Mouse (Mus musculus): ENCODE data around the gene Clic4.
"Not testable (repeated sequence)": the region's sequence is repeated elsewhere in the genome, so short reads cannot be mapped to it uniquely, and the experiment has no call there.

Clic4 gene

DNA sequence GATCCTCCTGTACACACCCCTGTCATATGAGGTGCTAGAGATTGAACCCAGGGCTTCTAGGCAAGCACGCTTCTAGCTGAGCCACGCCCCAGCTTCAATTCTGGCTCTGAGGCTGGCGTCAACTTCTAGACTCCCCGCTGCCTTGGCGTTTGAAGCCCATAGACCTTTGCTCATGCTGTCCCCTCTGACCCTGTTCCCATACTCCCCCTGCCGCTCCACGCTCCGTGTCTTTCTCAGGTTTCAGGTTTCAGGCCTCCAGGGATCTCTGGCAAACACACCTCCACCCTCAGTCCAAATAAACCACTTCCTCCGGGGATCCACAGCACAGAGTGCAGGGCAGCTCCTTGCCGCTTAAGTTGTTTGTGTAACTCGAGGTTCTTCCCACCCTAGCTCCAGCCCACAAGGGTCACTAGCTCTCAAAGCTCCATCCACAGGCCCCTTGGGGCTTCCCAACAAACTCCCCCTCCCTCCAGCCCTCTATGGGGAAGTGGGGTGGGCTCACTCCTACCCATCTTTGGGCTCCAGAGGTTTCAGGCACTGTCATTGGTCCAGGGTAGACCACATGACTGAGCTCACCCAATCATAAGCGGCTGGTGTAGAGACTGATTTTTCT is 20.0 kb upstream of the Clic4 start:
- no peak for DNase-seq (ENCODE audit: low read depth, low spot score)

DNA sequence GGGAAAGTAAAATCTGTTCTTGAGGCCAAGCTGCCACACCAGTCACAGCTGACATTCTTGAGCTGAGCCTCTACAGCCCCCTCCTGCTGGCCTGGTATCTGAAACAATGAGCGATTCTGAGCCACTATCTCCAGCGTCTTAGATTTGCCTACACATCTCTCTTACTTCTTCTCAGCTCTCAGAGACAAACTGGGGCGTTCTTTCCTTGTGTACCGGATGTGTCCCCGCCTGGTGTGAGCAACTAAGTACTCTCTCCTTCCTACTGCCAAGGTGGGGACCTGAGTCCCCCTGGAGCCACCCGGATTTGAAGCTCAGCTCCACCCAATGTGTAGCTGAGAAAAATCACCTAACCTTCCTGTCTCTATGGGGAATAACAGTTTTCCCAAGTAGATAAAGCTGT is 19.2 kb upstream of the Clic4 start:
- DNase-seq (ENCODE audit: low read depth, low spot score): no peak

DNA sequence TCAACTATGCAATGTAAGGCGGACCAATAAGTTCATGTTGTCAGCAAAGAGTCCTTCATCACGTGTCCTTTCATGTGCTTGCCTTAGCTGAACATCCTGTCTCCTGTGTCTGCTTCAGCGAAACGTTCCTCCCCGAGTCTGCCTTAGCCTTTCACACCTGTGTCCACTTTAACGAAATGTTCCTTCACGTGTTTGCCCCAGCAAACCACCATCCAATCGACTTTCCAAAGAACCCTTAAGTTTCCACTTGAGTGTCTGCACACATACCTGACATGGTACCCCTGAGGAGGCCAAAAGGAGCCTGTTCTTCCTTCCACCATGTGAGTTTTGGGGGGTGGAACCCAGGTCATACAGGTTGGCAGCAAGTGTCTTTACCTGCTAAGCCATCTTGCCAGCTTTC is 18.6 kb upstream of the Clic4 start:
- DNase-seq (ENCODE audit: low read depth, low spot score): no peak

DNA sequence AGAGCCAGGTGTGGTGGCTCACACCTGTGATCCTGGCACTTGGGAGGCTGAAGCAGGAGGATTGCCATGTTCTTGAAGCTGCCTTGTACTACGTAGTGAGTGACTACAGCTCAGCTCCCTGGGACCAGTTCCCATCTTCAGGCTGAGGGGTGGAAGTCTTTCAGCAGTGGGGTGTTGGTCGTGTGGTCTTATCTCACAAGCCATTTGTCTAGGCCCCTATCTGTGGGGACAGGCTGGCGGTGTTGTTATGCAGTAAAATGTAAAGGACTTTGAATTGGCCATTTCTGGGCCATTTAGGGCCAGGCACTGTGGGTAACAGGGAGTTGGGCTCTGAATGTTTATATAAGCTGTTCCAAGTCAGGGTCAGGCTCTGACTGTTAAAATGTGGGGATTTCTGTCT is 15.4 kb upstream of the Clic4 start:
- DNase-seq (ENCODE audit: low read depth, low spot score): peak; percentile 65

DNA sequence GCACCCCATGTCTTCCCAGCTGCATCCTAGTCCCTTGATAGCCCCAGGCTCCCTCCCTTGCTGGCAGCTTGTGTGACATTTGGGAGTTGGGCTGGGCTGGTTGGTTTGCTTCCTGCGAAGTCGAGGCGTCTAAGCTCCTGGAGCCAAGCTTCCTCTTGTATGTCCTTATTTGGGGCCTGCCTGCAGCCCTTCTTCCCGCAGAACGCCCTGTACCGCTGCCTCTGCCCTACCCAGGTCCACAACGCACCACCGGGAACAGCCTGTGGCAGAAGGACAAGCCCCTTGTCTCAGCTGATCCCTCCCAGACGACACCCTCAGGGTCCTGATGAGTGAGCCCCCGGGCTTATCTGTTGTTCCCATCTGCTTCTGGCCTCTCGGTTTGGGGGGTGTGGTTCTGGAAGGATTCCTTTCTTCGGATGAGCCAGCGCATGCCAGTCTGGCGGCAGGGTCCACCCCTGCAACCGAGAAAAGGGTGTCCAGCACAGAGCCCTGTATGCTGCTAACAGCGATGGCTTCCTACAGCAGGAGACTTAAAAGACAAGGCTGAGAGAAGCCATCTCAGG is 14.3 kb upstream of the Clic4 start:
- DNase-seq (ENCODE audit: low read depth, low spot score): peak; percentile 64

DNA sequence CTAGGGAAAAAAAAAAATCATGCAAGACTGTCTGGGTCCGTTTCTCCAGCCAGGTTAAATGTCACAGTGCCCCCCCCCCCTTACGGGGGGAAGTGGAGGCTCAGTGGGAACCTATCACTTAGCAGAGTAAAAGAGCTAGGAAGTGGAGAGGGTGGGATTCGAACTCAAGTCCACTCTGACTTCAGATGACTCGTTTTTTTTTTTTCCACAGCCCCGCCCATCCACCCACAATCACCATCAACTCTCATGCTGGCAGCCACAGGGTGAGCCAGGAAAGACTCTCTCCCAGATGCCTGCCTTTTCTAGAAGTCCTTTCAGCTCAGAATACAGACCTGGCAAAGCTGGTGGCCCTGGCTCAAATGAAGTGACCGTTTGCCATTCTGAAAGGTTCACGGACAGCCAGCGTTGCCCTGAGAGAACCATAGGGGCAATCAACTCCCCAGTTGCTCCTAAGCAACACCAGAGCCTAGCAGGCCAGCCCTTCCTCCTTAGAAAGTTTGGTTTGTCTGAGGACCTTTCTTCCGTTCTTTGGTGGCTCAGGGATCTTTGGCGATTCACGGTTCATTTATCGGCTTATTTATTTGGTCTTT is 13.5 kb upstream of the Clic4 start:
- DNase-seq (ENCODE audit: low read depth, low spot score): peak; percentile 51

DNA sequence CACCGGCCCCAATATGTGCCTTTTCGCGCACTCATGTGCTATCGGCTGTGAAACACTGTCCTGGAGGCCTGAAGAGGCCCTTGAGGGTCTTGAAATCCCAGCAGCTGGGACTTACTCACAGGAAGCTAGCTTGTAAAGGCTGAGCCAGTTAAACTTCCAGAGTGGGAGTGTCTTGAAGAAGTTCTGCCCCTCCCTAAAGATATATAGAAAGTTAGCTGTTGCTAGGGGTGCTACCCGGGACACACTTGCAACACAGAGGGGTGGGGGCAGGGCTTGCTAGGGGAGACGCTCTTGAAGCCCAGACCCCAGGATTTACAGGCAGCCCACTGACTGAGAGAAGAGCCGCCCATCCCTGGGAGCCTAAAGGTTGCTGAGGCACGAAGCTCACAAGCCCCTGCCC is 12.8 kb upstream of the Clic4 start:
- no peak for DNase-seq (ENCODE audit: low read depth, low spot score)

DNA sequence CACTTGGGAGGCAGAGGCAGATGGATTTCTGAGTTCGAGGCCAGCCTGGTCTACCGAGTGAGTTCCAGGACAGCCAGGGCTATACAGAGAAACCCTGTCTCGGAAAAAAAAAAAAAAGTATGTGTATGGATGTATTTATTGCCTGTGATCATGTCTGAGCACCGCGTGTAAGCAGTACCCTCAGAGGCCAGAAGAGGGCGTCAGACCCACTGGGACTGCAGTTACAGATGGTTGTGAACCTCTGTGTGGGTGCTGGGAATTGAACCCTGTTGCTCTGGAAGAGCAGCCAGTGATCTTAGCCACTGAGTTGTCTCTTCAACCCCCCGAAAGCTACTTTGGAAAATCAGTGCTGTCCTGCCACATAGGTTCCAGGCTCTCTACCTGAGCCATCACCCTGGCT is 11.3 kb upstream of the Clic4 start:
- no peak for DNase-seq (ENCODE audit: low read depth, low spot score)

DNA sequence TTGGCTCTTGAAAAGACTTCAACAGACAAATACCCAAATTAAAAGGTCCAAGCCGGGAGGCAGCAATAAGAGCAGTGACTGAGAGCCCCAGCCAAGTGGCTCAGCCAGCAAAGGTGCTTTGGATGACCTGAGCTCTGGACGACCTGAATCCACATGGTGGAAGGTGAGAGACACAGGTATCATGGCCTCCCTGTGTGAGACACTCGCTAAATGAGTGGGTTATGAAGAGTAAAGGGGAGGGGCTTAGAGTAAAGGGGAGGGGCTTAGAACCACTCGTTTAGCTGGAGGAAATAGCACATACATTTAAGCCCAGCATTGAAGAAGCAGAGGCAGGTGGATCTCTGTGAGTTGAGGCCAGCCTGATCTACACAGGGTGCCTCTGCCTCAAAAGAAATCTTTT is 10.8 kb upstream of the Clic4 start:
- no peak for DNase-seq (ENCODE audit: low read depth, low spot score)

DNA sequence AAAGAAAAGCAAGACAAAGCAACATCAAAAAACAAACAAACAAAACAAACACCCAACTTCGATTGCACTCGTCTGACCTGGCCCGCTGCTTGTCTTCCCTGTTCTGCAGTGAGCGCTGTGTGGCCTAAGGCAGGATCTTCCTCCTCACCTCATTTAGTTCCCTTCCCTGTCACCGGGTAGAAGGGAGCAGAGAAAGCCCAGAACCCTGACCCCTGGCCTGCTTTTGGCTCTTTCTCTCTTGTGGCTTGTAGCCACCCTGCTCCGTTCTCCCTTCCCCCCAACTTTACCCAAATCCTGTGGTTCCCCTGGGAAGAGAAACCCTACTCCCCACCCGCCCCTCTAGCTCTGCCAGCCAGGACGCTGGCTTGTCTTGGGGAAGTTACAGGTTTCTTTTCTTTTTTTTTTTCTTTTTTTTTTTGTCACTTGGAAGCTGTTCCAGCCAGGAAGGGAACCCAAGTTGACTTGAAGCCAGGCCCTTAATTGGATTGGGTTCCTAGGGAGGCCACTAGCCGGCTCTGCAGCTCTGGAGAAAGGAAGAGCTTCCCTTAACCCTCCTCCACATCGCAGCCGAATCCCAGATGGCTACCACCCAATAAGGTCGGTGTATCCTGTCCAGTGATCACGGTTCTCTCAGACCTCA is 10.2 kb upstream of the Clic4 start:
- DNase-seq (ENCODE audit: low read depth, low spot score): no peak

DNA sequence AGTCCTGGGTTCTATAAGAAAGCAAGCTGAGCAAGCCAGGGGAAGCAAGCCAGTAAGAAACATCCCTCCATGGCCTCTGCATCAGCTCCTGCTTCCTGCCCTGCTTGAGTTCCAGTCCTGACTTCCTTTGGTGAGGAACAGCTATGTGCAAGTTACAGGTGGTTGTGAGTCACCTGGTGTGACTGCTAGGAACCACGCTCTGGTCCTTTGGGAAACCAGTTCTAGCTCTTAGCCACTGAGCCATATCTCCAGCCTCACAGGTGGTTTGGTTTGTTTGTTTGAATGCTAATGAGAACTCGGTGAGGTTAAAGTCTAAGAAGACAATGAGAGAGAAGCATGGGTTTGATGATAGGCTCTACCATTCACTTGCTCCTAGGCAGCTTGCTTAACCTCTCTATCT is 7.4 kb upstream of the Clic4 start:
- DNase-seq (ENCODE audit: low read depth, low spot score): not testable (repeated sequence)

DNA sequence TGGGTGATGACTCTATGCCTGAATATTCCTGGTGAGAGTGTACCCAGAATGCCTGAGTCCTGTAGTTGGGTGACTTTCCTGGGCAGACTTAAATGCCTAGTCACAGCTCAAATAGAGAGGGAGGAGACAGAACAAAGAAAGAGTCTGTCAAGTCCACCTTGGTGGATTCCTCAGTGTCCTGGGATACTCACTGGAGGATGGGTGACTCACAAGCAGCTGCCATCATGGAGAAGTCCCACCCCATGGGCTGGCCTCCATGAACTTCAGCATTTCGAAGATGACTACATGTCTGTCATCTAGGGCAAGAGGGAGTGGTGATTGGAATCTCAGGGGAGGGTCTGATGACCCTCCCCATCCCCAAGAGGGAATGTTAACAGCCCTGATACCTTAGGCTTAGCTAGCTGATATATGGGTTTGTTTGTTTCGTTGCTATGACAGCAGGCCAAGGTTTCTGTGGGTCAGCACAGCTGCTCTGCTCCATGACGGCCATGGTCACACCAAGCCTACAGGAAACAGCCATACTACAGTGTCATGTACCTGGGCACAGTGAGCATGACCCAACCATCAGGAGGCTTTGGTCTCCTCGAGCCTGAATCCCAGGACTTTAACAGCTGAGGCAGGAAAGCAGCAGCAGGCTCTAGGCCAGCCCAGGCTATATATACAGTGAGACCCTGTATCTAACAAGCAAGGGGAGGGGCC is 4.2 kb upstream of the Clic4 start:
- no peak for DNase-seq (ENCODE audit: low read depth, low spot score)

DNA sequence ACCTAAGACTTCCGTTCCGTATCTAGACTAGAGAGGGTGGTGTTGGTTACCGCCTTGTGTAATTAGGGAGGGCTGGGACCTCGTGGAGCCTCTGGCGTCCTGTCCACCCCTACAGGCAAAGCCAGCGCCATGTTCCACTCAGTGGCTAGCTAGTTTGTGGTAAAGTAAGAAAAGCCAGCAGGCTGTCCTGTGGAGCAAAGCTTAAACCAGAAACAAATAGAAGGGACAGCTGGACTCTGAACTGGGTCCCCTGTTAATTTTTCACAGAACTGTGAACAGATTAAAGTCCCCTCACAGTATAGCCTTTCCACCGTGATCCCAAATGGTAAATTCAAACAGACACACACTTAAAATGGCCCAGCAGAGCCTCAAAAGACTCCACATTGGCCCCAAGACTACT is 2.1 kb upstream of the Clic4 start:
- no peak for DNase-seq (ENCODE audit: low read depth, low spot score)

DNA sequence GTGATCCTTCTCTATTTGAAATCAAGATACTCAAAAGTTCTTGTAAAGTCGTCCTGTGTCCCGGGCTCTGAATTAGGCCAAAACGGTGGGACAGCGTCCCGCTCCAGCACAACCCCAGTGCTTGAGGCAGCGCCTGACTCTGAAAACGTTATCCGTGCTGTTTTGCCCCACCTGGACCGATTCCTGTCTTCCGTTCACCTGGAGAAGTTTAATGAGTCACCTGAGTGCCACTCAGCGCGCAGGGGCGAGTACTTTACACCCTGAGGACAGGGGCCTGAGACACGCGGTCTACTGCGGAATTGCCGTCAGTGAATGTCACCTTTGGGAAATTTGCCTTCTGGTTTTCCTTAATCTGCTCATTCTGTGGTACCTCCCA is 681 bp upstream of the Clic4 start:
- no peak for DNase-seq (ENCODE audit: low read depth, low spot score)

DNA sequence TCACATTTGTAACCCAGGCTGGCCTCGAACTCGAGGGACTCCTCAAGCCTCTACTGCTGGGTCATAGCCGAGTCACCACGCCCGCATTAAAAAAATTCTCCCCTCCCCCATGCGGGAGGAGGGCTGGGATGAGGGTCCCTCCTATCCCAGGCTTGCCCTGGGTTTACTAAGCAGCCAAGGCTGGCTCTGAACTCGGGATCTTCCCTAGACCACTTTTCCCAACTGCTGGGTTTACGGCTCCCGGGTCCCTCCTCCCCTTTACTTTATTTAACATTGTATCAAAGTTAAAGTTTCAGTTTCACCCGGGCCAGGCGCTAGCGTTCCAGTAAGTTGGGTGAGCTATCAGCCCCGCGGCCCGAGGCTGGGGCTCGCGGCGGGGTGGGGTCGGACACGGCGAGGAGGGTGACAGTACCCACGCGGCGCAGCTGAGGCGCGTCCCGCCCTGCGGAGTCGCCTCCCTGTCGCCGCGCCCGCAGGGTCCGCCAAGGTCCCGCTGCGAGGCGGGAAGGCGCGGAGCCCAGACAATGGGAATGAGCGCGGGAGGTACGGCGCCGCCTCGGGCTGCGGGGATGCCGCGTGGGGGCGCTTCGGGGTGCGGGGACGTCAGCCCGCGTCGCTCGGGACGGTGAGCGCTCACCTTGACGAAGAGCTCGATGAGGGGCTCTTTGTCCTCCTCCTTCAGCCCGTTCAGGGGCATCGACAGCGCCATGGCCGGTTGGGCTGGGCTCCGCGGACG is 565 bp downstream of the Clic4 start:
- DNase-seq (ENCODE audit: low read depth, low spot score): peak; percentile 63

DNA sequence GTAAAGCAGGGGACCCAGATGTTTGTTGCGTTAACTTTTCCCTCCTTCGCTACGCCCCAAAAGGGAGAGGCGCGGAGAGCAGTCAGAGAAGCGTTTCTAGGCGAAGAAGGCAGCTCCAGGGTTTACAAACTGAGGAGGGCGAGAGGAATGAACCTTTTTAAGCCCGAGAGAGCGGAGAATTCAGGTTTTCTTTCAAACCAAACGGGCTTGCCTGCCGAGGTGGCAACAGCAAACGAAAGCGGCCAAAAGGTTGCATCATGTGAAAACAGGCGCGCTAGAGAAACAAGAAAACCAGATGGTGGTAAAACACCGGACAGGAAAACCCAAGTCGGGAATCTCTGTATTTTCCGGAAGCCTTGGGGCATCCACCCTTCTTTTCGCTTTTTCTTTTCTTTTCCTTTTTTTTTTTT is 1.2 kb downstream of the Clic4 start:
- peak; percentile 52 for DNase-seq (ENCODE audit: low read depth, low spot score)

DNA sequence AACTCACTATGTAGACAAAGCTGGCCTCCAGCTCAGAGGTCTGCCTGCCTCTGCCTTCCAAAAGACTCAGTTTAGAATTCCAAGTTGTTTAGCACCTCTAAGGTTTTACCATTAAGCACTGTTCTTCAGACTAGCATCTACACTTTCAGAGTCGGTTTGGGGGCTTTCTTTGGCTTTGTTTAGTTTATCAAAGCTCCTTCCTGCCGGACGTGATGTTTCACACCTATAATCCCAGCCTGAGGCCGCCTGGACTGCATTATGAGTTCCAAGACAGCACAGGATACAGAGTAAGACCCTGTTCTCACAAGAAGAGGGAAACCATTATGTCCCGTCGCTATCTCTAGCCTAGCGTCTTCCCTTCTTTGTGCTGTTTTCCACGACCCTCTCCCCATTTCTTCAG is 2.1 kb downstream of the Clic4 start:
- no peak for DNase-seq (ENCODE audit: low read depth, low spot score)

DNA sequence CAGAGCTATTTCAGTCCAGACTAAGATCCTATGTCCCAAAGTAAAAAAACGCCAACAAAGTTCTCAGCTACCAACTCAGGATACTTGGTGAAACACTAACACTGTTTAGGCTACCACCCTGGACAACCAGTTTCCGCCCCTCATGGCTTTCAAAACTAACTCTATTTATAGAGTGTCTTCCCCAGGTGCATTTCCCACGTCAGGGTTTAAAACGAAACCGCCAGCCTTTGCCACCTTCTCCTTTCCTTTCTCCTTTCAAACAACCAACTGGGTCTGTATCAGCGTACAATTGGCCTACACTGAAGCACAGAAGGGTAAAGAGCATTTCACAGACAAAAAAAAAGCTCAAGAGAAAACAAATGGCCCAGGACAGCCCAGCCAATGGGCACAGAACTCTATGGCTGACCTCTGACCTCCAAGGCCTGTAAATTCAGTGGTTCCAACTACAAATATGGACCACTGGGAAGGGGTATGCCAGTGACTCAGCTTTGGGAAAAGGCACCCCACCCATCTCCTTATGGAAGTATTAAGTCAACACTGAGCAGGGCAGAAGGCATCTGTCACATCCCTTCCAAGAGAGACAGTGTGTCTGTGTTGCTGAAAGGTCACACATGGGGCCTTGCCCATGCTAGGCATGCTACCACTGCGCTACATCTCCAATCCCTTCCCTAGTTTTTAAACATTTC is 2.8 kb downstream of the Clic4 start:
- DNase-seq (ENCODE audit: low read depth, low spot score): no peak

DNA sequence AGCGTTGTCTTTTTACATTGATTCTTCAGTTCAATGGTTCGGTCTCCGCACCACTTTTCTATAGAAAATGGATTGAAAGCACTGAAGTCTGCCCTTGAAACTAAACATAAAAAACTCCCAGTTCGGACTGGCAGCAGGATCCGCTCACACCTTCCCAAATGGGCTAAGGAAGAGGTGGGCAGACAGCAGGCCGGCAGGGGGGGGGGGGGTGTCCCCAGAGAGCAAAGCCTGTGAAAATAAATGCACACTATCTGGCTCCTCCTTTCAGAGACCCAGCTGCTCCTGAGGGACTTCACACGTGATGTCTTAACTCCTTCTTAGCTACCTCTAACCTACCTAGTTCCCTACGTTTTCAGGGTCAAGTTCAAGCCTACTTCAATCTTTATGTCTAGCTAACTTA is 5.1 kb downstream of the Clic4 start:
- DNase-seq (ENCODE audit: low read depth, low spot score): no peak

DNA sequence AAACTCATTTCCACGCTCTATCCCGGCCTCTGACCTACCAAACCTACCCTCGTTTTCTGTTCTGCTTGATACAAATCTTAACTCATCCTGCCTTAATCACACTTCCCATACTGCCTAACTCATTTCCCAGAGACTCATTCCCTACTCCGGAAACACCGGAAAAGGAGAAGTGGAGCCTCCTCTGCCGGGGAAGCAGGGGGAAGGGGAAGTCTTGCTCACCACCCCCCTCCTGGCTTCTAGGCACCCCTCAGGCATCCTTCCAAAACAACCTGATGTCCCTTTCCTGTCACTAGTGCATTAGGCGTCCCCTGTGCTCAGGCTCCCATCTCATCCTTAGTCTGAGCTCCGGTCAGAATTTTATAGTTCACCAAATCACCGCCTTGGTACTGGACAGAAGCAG is 5.6 kb downstream of the Clic4 start:
- no peak for DNase-seq (ENCODE audit: low read depth, low spot score)

DNA sequence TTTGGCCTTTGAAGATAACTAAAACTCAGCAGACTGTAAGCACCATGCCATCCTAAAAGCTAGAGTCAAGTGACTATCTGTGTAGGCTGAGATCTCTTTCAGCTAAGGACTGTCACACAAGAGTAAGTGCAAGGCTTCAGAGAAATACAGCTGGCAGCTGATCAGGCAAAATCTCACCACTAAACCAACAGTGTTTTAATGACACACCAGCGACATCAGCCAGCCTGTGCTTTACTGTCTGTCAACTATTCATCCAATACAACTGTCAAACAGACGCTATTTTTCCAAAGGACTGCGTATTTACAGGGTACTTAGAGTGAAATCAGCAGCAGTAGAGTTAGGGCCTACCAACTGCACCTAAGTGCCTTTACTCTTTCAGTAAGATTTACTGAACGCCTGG is 12.2 kb downstream of the Clic4 start:
- no peak for DNase-seq (ENCODE audit: low read depth, low spot score)

All from c-Kit-negative CD71-positive TER-119-positive erythroid progenitor cells, embryonic 14.5 days (primary cell).